Mouse (Mus musculus): ENCODE results near the gene 4930558K02Rik. TPM values are rescaled to one million over a fixed set of nuclear protein-coding genes. Genes with fewer than 3 reads are reported as not detected.

Gene 4930558K02Rik
- not detected in 2 replicates for polyA plus RNA-seq (2012; rRNA removed; ENCODE audit: low replicate concordance)

GRCm38 (mm10) chr1:161979536-161979935 is at the start of gene 4930558K02Rik:
TSS of gene 4930558K02Rik (minus strand) at chr1:161979636.

GRCm38 (mm10) chr1:161968589-161969407 is 10.6 kb downstream of the 4930558K02Rik start, which contains the start of gene Pigc:
TSS of gene Pigc (plus strand) at chr1:161969186.

Other genes with a start within 250 kb of the 4930558K02Rik start
- gene Fasl, start 191.1 kb downstream of the 4930558K02Rik start, polyA plus RNA-seq (2012; rRNA removed; ENCODE audit: low replicate concordance) = 0.45 and 0.63 TPM in 2 replicates
- gene Suco, start 103.0 kb downstream of the 4930558K02Rik start, polyA plus RNA-seq (2012; rRNA removed; ENCODE audit: low replicate concordance) = 2.2 and 4.5 TPM in 2 replicates
- 15.4 and 36.8 TPM in 2 replicates for gene Pigc, start 10.4 kb downstream of the 4930558K02Rik start, polyA plus RNA-seq (2012; rRNA removed; ENCODE audit: low replicate concordance)

Measured in mammary gland, adult 2 months (tissue).